Mouse (Mus musculus): Measurements from ENCODE around the gene Ppp1r13b. TPM values are rescaled to one million over a fixed set of nuclear protein-coding genes. Genes with fewer than 3 reads are reported as not detected.

Gene Ppp1r13b
- polyA plus RNA-seq, 1 experiment = 4.8 TPM

GRCm38 (mm10) chr12:111817991-111818390 is 89.9 kb downstream of the Ppp1r13b start:
- H3K79me3 ChIP-seq (ENCODE audit: low read depth) = peaks cover 7% of the 10 kb centered on the region
- TF ChIP-seq FOSL1 (IDR thresholded peaks at IDR 0.05; ENCODE audit: insufficient read depth, low read length, poor library complexity, severe bottlenecking) (no peak), CEBPB (IDR thresholded peaks at IDR 0.05; ENCODE audit: low read depth) (no peak), MYOD1 (IDR thresholded peaks at IDR 0.05; ENCODE audit: control insufficient read depth, insufficient read length, low read depth) (no peak), USF1 (IDR thresholded peaks at IDR 0.05; ENCODE audit: low read depth) (no peak), CTCF (IDR thresholded peaks at IDR 0.05; ENCODE audit: control insufficient read depth, insufficient read depth, insufficient read length) (no peak), MYOG (IDR thresholded peaks at IDR 0.05; ENCODE audit: control insufficient read depth, extremely low read depth, insufficient read length) (no peak), MAX (IDR thresholded peaks at IDR 0.05) (no peak)
- peaks cover 30% of the 10 kb centered on the region for H3K79me2 ChIP-seq (ENCODE audit: control insufficient read depth, insufficient read depth)
- no peaks in the 10 kb centered on the region for H3K27me3 ChIP-seq (ENCODE audit: control insufficient read depth, insufficient read depth, insufficient read length)
- no peak overlapping the region for H3K4me3 ChIP-seq (ENCODE audit: insufficient read depth, poor library complexity, severe bottlenecking)
- H3K36me3 ChIP-seq (ENCODE audit: control insufficient read depth, insufficient read depth) = no peaks in the 10 kb centered on the region
- H3ac ChIP-seq (ENCODE audit: control insufficient read depth, insufficient read length, low read depth) = no peak overlapping the region

GRCm38 (mm10) chr12:111816967-111817366 is 90.9 kb downstream of the Ppp1r13b start:
- Histone ChIP-seq H3K4me3 (ENCODE audit: insufficient read depth, poor library complexity, severe bottlenecking) (no peak overlapping the region), H3K79me2 (ENCODE audit: control insufficient read depth, insufficient read depth) (peaks cover 30% of the 10 kb centered on the region), H3ac (ENCODE audit: control insufficient read depth, insufficient read length, low read depth) (no peak overlapping the region), H3K36me3 (ENCODE audit: control insufficient read depth, insufficient read depth) (no peaks in the 10 kb centered on the region), H3K27me3 (ENCODE audit: control insufficient read depth, insufficient read depth, insufficient read length) (no peaks in the 10 kb centered on the region), H3K79me3 (ENCODE audit: low read depth) (peaks cover 7% of the 10 kb centered on the region)
- TF ChIP-seq MYOD1 (IDR thresholded peaks at IDR 0.05; ENCODE audit: control insufficient read depth, insufficient read length, low read depth) (no peak), CTCF (IDR thresholded peaks at IDR 0.05; ENCODE audit: control insufficient read depth, insufficient read depth, insufficient read length) (no peak), MYOG (IDR thresholded peaks at IDR 0.05; ENCODE audit: control insufficient read depth, extremely low read depth, insufficient read length) (no peak), CEBPB (IDR thresholded peaks at IDR 0.05; ENCODE audit: low read depth) (no peak), FOSL1 (IDR thresholded peaks at IDR 0.05; ENCODE audit: insufficient read depth, low read length, poor library complexity, severe bottlenecking) (no peak), MAX (IDR thresholded peaks at IDR 0.05) (no peak), USF1 (IDR thresholded peaks at IDR 0.05; ENCODE audit: low read depth) (no peak)

- peaks cover 7% of the 10 kb centered on the region for H3K79me3 ChIP-seq (ENCODE audit: low read depth)
- H3K79me2 ChIP-seq (ENCODE audit: control insufficient read depth, insufficient read depth) = peaks cover 30% of the 10 kb centered on the region
- no peaks in the 10 kb centered on the region for H3K36me3 ChIP-seq (ENCODE audit: control insufficient read depth, insufficient read depth)
- H3K4me3 ChIP-seq (ENCODE audit: insufficient read depth, poor library complexity, severe bottlenecking) = no peak overlapping the region
- H3K27me3 ChIP-seq (ENCODE audit: control insufficient read depth, insufficient read depth, insufficient read length) = no peaks in the 10 kb centered on the region
- no peak overlapping the region for H3ac ChIP-seq (ENCODE audit: control insufficient read depth, insufficient read length, low read depth)
- TF ChIP-seq MAX (IDR thresholded peaks at IDR 0.05) (no peak), CTCF (IDR thresholded peaks at IDR 0.05; ENCODE audit: control insufficient read depth, insufficient read depth, insufficient read length) (no peak), FOSL1 (IDR thresholded peaks at IDR 0.05; ENCODE audit: insufficient read depth, low read length, poor library complexity, severe bottlenecking) (no peak), MYOG (IDR thresholded peaks at IDR 0.05; ENCODE audit: control insufficient read depth, extremely low read depth, insufficient read length) (no peak), MYOD1 (IDR thresholded peaks at IDR 0.05; ENCODE audit: control insufficient read depth, insufficient read length, low read depth) (no peak), CEBPB (IDR thresholded peaks at IDR 0.05; ENCODE audit: low read depth) (no peak), USF1 (IDR thresholded peaks at IDR 0.05; ENCODE audit: low read depth) (no peak)
Measured at GRCm38 (mm10) chr12:111816528-111816927, 91.4 kb downstream of the Ppp1r13b start.

DNA sequence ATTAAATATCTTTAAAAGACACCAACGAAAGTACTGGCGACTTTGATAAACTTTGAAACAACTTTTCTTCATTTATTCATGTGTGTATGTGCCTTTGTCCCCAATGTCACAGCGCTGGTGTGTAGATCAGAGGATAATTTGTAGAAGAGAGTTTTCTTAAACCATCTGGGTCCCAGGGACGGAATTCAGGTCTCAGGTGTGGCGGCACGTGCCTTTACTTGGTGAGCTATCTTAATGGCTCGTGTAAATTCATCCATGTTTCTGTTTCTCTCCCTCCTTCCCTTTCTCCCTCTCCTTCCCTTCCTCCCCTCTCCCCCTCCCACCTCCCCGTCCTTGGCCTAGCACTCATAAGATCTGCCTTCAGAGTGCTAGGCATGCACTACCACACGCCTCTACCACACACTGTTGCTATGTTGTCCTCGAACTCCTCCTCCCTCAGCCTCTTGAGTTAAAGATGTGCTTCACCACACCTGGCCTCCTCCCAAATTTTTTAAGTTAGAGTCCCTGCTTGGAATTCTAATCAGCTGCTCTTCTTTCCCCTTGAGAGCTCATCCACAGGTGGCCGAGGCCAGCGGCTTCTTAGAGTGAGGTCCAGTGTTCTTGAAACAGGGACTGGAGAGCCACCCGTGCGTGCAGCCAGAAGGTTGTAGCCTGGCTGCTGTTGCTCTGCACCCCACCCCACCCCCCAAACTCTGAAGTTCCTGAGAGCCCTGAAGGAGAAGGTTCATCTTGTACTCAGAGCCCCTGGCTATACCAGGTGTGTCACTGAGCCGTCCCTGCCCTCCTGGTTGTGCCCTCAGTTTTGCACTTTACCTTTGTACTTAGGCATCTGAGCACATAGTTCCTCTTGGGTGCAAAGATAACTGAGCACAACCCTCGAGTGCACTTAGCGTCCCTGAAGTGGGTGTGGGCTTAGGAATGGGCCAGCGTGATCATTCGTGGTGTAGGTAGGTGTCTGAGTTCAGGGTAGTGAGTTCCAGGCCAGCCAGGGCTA is 92.8 kb downstream of the Ppp1r13b start:
- Histone ChIP-seq H3K4me3 (ENCODE audit: insufficient read depth, poor library complexity, severe bottlenecking) (peak overlapping the region; percentile 59), H3K79me3 (ENCODE audit: low read depth) (peaks cover 7% of the 10 kb centered on the region), H3K79me2 (ENCODE audit: control insufficient read depth, insufficient read depth) (peaks cover 30% of the 10 kb centered on the region), H3ac (ENCODE audit: control insufficient read depth, insufficient read length, low read depth) (peak overlapping the region; percentile 90), H3K27me3 (ENCODE audit: control insufficient read depth, insufficient read depth, insufficient read length) (no peaks in the 10 kb centered on the region), H3K36me3 (ENCODE audit: control insufficient read depth, insufficient read depth) (no peaks in the 10 kb centered on the region)
- TF ChIP-seq MAX (IDR thresholded peaks at IDR 0.05) = no peak
- no peak for TF ChIP-seq MYOG (IDR thresholded peaks at IDR 0.05; ENCODE audit: control insufficient read depth, extremely low read depth, insufficient read length)

- no peaks in the 10 kb centered on the region for H3K27me3 ChIP-seq (ENCODE audit: control insufficient read depth, insufficient read depth, insufficient read length)
- H3ac ChIP-seq (ENCODE audit: control insufficient read depth, insufficient read length, low read depth) = peak within 1 kb of the TSS; percentile 90
- H3K4me3 ChIP-seq (ENCODE audit: insufficient read depth, poor library complexity, severe bottlenecking) = peak within 1 kb of the TSS; percentile 89
- H3K36me3 ChIP-seq (ENCODE audit: control insufficient read depth, insufficient read depth) = no peaks in the 10 kb centered on the region
- TF ChIP-seq MYOG (IDR thresholded peaks at IDR 0.05; ENCODE audit: control insufficient read depth, extremely low read depth, insufficient read length) (no peak), CTCF (IDR thresholded peaks at IDR 0.05; ENCODE audit: control insufficient read depth, insufficient read depth, insufficient read length) (no peak), CEBPB (IDR thresholded peaks at IDR 0.05; ENCODE audit: low read depth) (no peak), MYOD1 (IDR thresholded peaks at IDR 0.05; ENCODE audit: control insufficient read depth, insufficient read length, low read depth) (no peak)
- H3K79me2 ChIP-seq (ENCODE audit: control insufficient read depth, insufficient read depth) = peaks cover 30% of the 10 kb centered on the region
- peaks cover 7% of the 10 kb centered on the region for H3K79me3 ChIP-seq (ENCODE audit: low read depth)
Measured at GRCm38 (mm10) chr12:111813766-111814617, 93.9 kb downstream of the Ppp1r13b start, which contains the start of the genes Xrcc3 and Zfyve21. TSS of gene Xrcc3 (minus strand) at chr12:111813873. TSS of gene Zfyve21 (plus strand) at chr12:111814170.
